Comparison of ENCODE assay signal across 12 mouse cellular contexts in the genomic region with DNA sequence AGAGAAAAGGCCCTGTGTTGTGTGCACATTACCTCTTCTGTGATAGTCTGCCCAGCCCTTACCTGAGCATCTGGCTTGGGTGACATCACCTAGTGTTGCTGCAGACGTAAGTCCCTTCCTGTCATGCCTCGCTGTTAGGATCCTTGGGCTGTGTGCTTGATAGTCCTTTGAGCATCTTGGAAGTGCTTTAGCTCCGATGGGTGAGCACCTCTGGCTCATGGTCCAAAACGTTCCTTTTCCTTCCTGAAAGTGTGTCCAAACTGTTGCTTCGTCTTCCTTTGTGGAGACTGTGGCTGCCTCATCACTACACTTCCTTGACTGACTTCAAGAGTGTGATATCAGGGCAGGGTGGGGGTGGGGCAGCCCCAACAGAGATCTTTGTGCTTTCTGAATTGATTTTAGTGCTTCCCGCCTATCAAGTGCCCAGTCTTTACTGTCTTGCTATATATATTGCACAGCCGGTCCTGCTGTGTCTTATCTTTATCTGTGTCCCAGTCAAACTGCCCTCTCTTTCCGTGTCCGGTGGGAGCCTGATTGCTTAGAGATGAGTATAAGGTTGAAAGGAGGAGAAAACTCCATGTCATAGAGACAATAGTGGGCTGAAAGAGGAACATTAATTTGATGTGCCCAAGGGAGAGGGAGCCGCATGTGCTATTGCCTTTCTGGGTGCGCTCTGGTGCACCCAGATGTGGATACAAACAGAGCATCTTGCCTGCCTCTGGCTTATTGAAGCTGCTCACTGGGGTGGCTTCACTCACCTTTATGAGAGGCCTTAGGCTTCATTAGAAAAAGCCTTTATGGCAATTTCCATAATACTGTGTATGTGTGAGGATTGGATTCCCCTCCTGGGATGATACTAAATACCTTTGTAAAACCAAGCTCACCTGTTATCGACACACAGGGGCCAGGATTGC.
DNase-seq lines count a peak whose midpoint lies in the region; ATAC-seq and TF ChIP-seq lines count a peak whose summit lies in the region.
"Had no signal": no experiment of that assay in that cellular context is flagged by ENCODE, and none has a peak within 500 bp of the region (broad histone marks: within the 10 kb centered on the region; RNA-seq: fewer than 3 reads in every experiment).

No protein-coding gene starts in this region.

- H3K27ac ChIP-seq in thymus, adult 2 months (ENCODE audit: control insufficient read depth, insufficient read depth, low read length), result peak overlapping the region; percentile 28; the same call in 1 of the 2 replicates
- peak overlapping the region; percentile 58 for H3K27ac ChIP-seq in embryonic facial prominence, embryonic 10.5 days (replicated peaks)
- no peak overlapping the region for H3K27ac ChIP-seq in intestine, postnatal 0 days (ENCODE audit: low read depth, low read length)
- H3K27ac ChIP-seq: heart, embryonic 15.5 days; layer of hippocampus, adult 2 months; limb, embryonic 13.5 days had no signal

- no peak for TF ChIP-seq POLR2A in thymus, adult 2 months (IDR thresholded peaks at IDR 0.05; ENCODE audit: control insufficient read depth, extremely low read depth, insufficient read depth, low read length, poor library complexity)

- no peaks in the 10 kb centered on the region for H3K9me3 ChIP-seq in embryonic facial prominence, embryonic 10.5 days
- no peaks in the 10 kb centered on the region for H3K9me3 ChIP-seq in intestine, postnatal 0 days (ENCODE audit: control insufficient read depth)
- H3K9me3 ChIP-seq: heart, embryonic 15.5 days; limb, embryonic 13.5 days had no signal

- H3K9ac ChIP-seq in intestine, postnatal 0 days (ENCODE audit: low read depth, low read length), result no peak overlapping the region
- H3K9ac ChIP-seq: heart, embryonic 15.5 days; limb, embryonic 13.5 days had no signal

- no peak overlapping the region for H3K4me3 ChIP-seq in thymus, adult 2 months (ENCODE audit: control insufficient read depth, insufficient read depth, low read length)
- no peak overlapping the region for H3K4me3 ChIP-seq in embryonic facial prominence, embryonic 10.5 days
- no peak overlapping the region for H3K4me3 ChIP-seq in intestine, postnatal 0 days (ENCODE audit: low read depth, low read length)
- H3K4me3 ChIP-seq: heart, embryonic 15.5 days; layer of hippocampus, adult 2 months; limb, embryonic 13.5 days; myocyte had no signal

- intact Hi-C loops in gastrocnemius, postnatal 14 days (cut with DNase I; ENCODE audit: low total_unique reads), result loop anchor here (10.0 kb wide), 1 partner anchor 97 kb away; no protein-coding TSS in a partner anchor

- peaks cover 16% of the 10 kb centered on the region for H3K4me1 ChIP-seq in thymus, adult 2 months (replicated peaks; ENCODE audit: control insufficient read depth, insufficient read depth, low read length)
- H3K4me1 ChIP-seq in embryonic facial prominence, embryonic 10.5 days, result peaks cover 23% of the 10 kb centered on the region
- peaks cover 4% of the 10 kb centered on the region; the same call in 1 of the 2 replicates for H3K4me1 ChIP-seq in intestine, postnatal 0 days (replicated peaks; ENCODE audit: control insufficient read depth, insufficient read depth, low read length)

- ATAC-seq in intestine, postnatal 0 days, result 0 out of 2 replicates have a peak, but pooled peaks have one; percentile 38
- ATAC-seq in monocyte, adult 5-6 weeks (replicated peaks; ENCODE audit: insufficient number of reproducible peaks, low FRiP score, low TSS enrichment, poor library complexity, severe bottlenecking), result no peak

- DNase-seq in thymus, adult 2 months, result no peak
- no peak for DNase-seq in thymus, postnatal 0 days (ENCODE audit: low spot score)
- no peak for DNase-seq in embryonic facial prominence, embryonic 10.5 days (ENCODE audit: low spot score)
- peak; percentile 13 for DNase-seq in splenic B cell, adult 2 months (ENCODE audit: low read depth, low spot score)
- no peak for DNase-seq in gastrocnemius, postnatal 14 days
- DNase-seq in lung, postnatal 14 days, result no peak

- 84% methylated on average over 12 of the region's 12 CpGs for WGBS in thymus, adult 2 months
- 56% methylated on average over 12 of the region's 12 CpGs for WGBS in embryonic facial prominence, embryonic 10.5 days
- 47% methylated on average over 12 of the region's 12 CpGs for WGBS in intestine, postnatal 0 days

- TF ChIP-seq CTCF in thymus, adult 2 months (IDR thresholded peaks at IDR 0.05; ENCODE audit: borderline replicate concordance, control insufficient read depth, extremely low read depth, insufficient read depth, low read length, poor library complexity), result no peak
- no peak for TF ChIP-seq CTCF in intestine, postnatal 0 days (IDR thresholded peaks at IDR 0.05; ENCODE audit: low read depth)

- H3K4me2 ChIP-seq in intestine, postnatal 0 days (replicated peaks; ENCODE audit: low read depth), result no peak overlapping the region
- H3K4me2 ChIP-seq: heart, embryonic 15.5 days; limb, embryonic 13.5 days had no signal

- no peaks in the 10 kb centered on the region for H3K36me3 ChIP-seq in thymus, adult 2 months (ENCODE audit: control insufficient read depth, insufficient read depth, low read length)
- no peaks in the 10 kb centered on the region for H3K36me3 ChIP-seq in embryonic facial prominence, embryonic 10.5 days (replicated peaks)
- H3K36me3 ChIP-seq in intestine, postnatal 0 days (ENCODE audit: control insufficient read depth, insufficient read depth), result no peaks in the 10 kb centered on the region
- H3K36me3 ChIP-seq in splenic B cell, adult 2 months (ENCODE audit: control insufficient read depth, insufficient read depth, low read length, poor library complexity, severe bottlenecking), result no peaks in the 10 kb centered on the region
- H3K36me3 ChIP-seq: heart, embryonic 15.5 days; limb, embryonic 13.5 days had no signal

- no peaks in the 10 kb centered on the region for H3K27me3 ChIP-seq in thymus, adult 2 months (ENCODE audit: control insufficient read depth, insufficient read depth, low read length)
- H3K27me3 ChIP-seq in embryonic facial prominence, embryonic 10.5 days (replicated peaks; ENCODE audit: low read depth, poor library complexity, severe bottlenecking), result no peaks in the 10 kb centered on the region
- no peaks in the 10 kb centered on the region for H3K27me3 ChIP-seq in intestine, postnatal 0 days (replicated peaks; ENCODE audit: control insufficient read depth, insufficient read depth, low read length)
- no peaks in the 10 kb centered on the region for H3K27me3 ChIP-seq in splenic B cell, adult 2 months (ENCODE audit: control insufficient read depth, insufficient read depth, low read length, poor library complexity, severe bottlenecking)
- H3K27me3 ChIP-seq: heart, embryonic 15.5 days; limb, embryonic 13.5 days had no signal
